Mouse (Mus musculus): Measurements from ENCODE around the gene Gm49776. TPM values are rescaled to one million over a fixed set of nuclear protein-coding genes. Genes with fewer than 3 reads are reported as not detected.
A peak's percentile ranks its signal among the peaks of the same experiment; 100 is the strongest.
"Not testable (repeated sequence)": the region's sequence is repeated elsewhere in the genome, so short reads cannot be mapped to it uniquely, and the experiment has no call there.

The Gm49776 gene
- not detected in 2 replicates for total RNA-seq (2014; fragmentation: Nextera tagmentation)
- total RNA-seq (2017) = 0.35 TPM in 1 of 2 replicates, not detected in the other
- polyA plus RNA-seq (2012) = not detected in 2 replicates

- Histone ChIP-seq H3K27me3 (ENCODE audit: insufficient read depth, low read length) (no peaks in the 10 kb centered on the region), H3K4me1 (ENCODE audit: insufficient read depth, low read depth, low read length) (peaks cover 17% of the 10 kb centered on the region), H3K9me3 (replicated peaks) (no peaks in the 10 kb centered on the region), H3K4me3 (ENCODE audit: low read depth, low read length) (no peak within 1 kb of the TSS), H3K36me3 (replicated peaks) (peaks cover 93% of the 10 kb centered on the region)
- DNase-seq (ENCODE audit: low spot score) (no peak), ATAC-seq (ENCODE audit: extremely low read depth, insufficient number of reproducible peaks, low FRiP score, poor library complexity, severe bottlenecking) (no peak)
- TF ChIP-seq TAL1 (conservative IDR thresholded peaks at IDR 0.05; ENCODE audit: low read depth, low read length) (no peak), GATA1 (IDR thresholded peaks at IDR 0.05; ENCODE audit: borderline replicate concordance, low read length) (no peak), GATA2 (IDR thresholded peaks at IDR 0.05; ENCODE audit: borderline replicate concordance, low read depth, low read length) (no peak), CTCF (IDR thresholded peaks at IDR 0.05; ENCODE audit: low read depth, low read length) (no peak), POLR2AphosphoS5 (IDR thresholded peaks at IDR 0.05; ENCODE audit: insufficient replicate concordance, low read depth, low read length) (no peak)
Observed at GRCm38 (mm10) chr16:18258221-18258620, at the start of gene Gm49776. Gene Gm49776, minus strand, starts transcription at chr16:18258321.

- ATAC-seq (ENCODE audit: extremely low read depth, insufficient number of reproducible peaks, low FRiP score, poor library complexity, severe bottlenecking); DNase-seq (ENCODE audit: low spot score); H3K9me3 ChIP-seq (replicated peaks); H3K27me3 ChIP-seq (ENCODE audit: insufficient read depth, low read length): not testable (repeated sequence)
- Histone ChIP-seq H3K36me3 (replicated peaks) (peaks cover 35% of the 10 kb centered on the region), H3K4me1 (ENCODE audit: insufficient read depth, low read depth, low read length) (peaks cover 37% of the 10 kb centered on the region), H3K4me3 (ENCODE audit: low read depth, low read length) (peak overlapping the region; percentile 90)
Observed at GRCm38 (mm10) chr16:18289614-18290013, 31.5 kb upstream of the Gm49776 start.

- DNase-seq (ENCODE audit: low spot score) = peak; percentile 99
- peaks cover 37% of the 10 kb centered on the region for H3K4me1 ChIP-seq (ENCODE audit: insufficient read depth, low read depth, low read length)
- no peaks in the 10 kb centered on the region for H3K9me3 ChIP-seq (replicated peaks)
- TF ChIP-seq POLR2AphosphoS5 (IDR thresholded peaks at IDR 0.05; ENCODE audit: insufficient replicate concordance, low read depth, low read length) (no peak), GATA2 (IDR thresholded peaks at IDR 0.05; ENCODE audit: borderline replicate concordance, low read depth, low read length) (no peak)
- H3K36me3 ChIP-seq (replicated peaks) = peaks cover 39% of the 10 kb centered on the region
- no peaks in the 10 kb centered on the region for H3K27me3 ChIP-seq (ENCODE audit: insufficient read depth, low read length)
- H3K4me3 ChIP-seq (ENCODE audit: low read depth, low read length) = peak within 1 kb of the TSS; percentile 90
- peak; percentile 83 for ATAC-seq (ENCODE audit: extremely low read depth, insufficient number of reproducible peaks, low FRiP score, poor library complexity, severe bottlenecking)
Observed at GRCm38 (mm10) chr16:18289067-18289588, 31.0 kb upstream of the Gm49776 start, which contains the start of gene Dgcr8. Gene Dgcr8, minus strand, starts transcription at chr16:18289246.

GRCm38 (mm10) chr16:18288581-18289061 lies 30.5 kb upstream of the Gm49776 start:
- ATAC-seq (ENCODE audit: extremely low read depth, insufficient number of reproducible peaks, low FRiP score, poor library complexity, severe bottlenecking) = no peak
- Histone ChIP-seq H3K27me3 (ENCODE audit: insufficient read depth, low read length) (no peaks in the 10 kb centered on the region), H3K4me1 (ENCODE audit: insufficient read depth, low read depth, low read length) (peaks cover 42% of the 10 kb centered on the region), H3K9me3 (replicated peaks) (no peaks in the 10 kb centered on the region), H3K4me3 (ENCODE audit: low read depth, low read length) (peak overlapping the region; percentile 90), H3K36me3 (replicated peaks) (peaks cover 45% of the 10 kb centered on the region)
- DNase-seq (ENCODE audit: low spot score) = peak; percentile 80
- no peak for TF ChIP-seq GATA1 (IDR thresholded peaks at IDR 0.05; ENCODE audit: borderline replicate concordance, low read length)
- TF ChIP-seq TAL1 (conservative IDR thresholded peaks at IDR 0.05; ENCODE audit: low read depth, low read length) = no peak
- TF ChIP-seq CTCF (IDR thresholded peaks at IDR 0.05; ENCODE audit: low read depth, low read length) = no peak
- TF ChIP-seq POLR2AphosphoS5 (IDR thresholded peaks at IDR 0.05; ENCODE audit: insufficient replicate concordance, low read depth, low read length) = no peak
- no peak for TF ChIP-seq GATA2 (IDR thresholded peaks at IDR 0.05; ENCODE audit: borderline replicate concordance, low read depth, low read length)

- peaks cover 49% of the 10 kb centered on the region for H3K36me3 ChIP-seq (replicated peaks)
- DNase-seq (ENCODE audit: low spot score) (no peak), ATAC-seq (ENCODE audit: extremely low read depth, insufficient number of reproducible peaks, low FRiP score, poor library complexity, severe bottlenecking) (no peak)
- no peak for TF ChIP-seq GATA2 (IDR thresholded peaks at IDR 0.05; ENCODE audit: borderline replicate concordance, low read depth, low read length)
- no peak for TF ChIP-seq GATA1 (IDR thresholded peaks at IDR 0.05; ENCODE audit: borderline replicate concordance, low read length)
- no peak for TF ChIP-seq POLR2AphosphoS5 (IDR thresholded peaks at IDR 0.05; ENCODE audit: insufficient replicate concordance, low read depth, low read length)
- no peak for TF ChIP-seq TAL1 (conservative IDR thresholded peaks at IDR 0.05; ENCODE audit: low read depth, low read length)
- TF ChIP-seq CTCF (IDR thresholded peaks at IDR 0.05; ENCODE audit: low read depth, low read length) = no peak
- H3K4me3 ChIP-seq (ENCODE audit: low read depth, low read length) = peak overlapping the region; percentile 90
- no peaks in the 10 kb centered on the region for H3K27me3 ChIP-seq (ENCODE audit: insufficient read depth, low read length)
- no peaks in the 10 kb centered on the region for H3K9me3 ChIP-seq (replicated peaks)
- H3K4me1 ChIP-seq (ENCODE audit: insufficient read depth, low read depth, low read length) = peaks cover 43% of the 10 kb centered on the region
Observed at GRCm38 (mm10) chr16:18288166-18288565, 30.0 kb upstream of the Gm49776 start.

- Histone ChIP-seq H3K4me3 (ENCODE audit: low read depth, low read length) (no peak overlapping the region), H3K4me1 (ENCODE audit: insufficient read depth, low read depth, low read length) (peaks cover 7% of the 10 kb centered on the region; the same call in 1 of the 2 replicates), H3K36me3 (replicated peaks) (peaks cover 93% of the 10 kb centered on the region), H3K9me3 (replicated peaks) (no peaks in the 10 kb centered on the region), H3K27me3 (ENCODE audit: insufficient read depth, low read length) (no peaks in the 10 kb centered on the region)
- TF ChIP-seq GATA1 (IDR thresholded peaks at IDR 0.05; ENCODE audit: borderline replicate concordance, low read length) (no peak), TAL1 (conservative IDR thresholded peaks at IDR 0.05; ENCODE audit: low read depth, low read length) (no peak), POLR2AphosphoS5 (IDR thresholded peaks at IDR 0.05; ENCODE audit: insufficient replicate concordance, low read depth, low read length) (no peak), CTCF (IDR thresholded peaks at IDR 0.05; ENCODE audit: low read depth, low read length) (no peak), GATA2 (IDR thresholded peaks at IDR 0.05; ENCODE audit: borderline replicate concordance, low read depth, low read length) (no peak)
- DNase-seq (ENCODE audit: low spot score) = no peak
- ATAC-seq (ENCODE audit: extremely low read depth, insufficient number of reproducible peaks, low FRiP score, poor library complexity, severe bottlenecking) = no peak
Observed at GRCm38 (mm10) chr16:18275166-18275565, 17.0 kb upstream of the Gm49776 start.

All from G1E (cell line).